ENCODE assay signal across 18 mouse cellular contexts in genomic region chr6:15355852-15356251, GRCm38 (mm10).
DNase-seq lines count a peak whose midpoint lies in the region; ATAC-seq and TF ChIP-seq lines count a peak whose summit lies in the region.
"Had no signal": no experiment of that assay in that cellular context is flagged by ENCODE, and none has a peak within 500 bp of the region (broad histone marks: within the 10 kb centered on the region; RNA-seq: fewer than 3 reads in every experiment).

No protein-coding gene starts in this region.

- H3K9me3 ChIP-seq in lung, embryonic 14.5 days (ENCODE audit: low read depth, low read length) = no peaks in the 10 kb centered on the region
- H3K9me3 ChIP-seq: hindbrain, embryonic 15.5 days; kidney, embryonic 15.5 days; limb, embryonic 15.5 days; lung, embryonic 15.5 days had no signal

- H3K27me3 ChIP-seq in lung, embryonic 14.5 days (ENCODE audit: insufficient read depth, low read length) = no peaks in the 10 kb centered on the region
- H3K27me3 ChIP-seq: hindbrain, embryonic 15.5 days; kidney, embryonic 15.5 days; limb, embryonic 15.5 days; lung, embryonic 15.5 days had no signal

- no peak overlapping the region for H3K27ac ChIP-seq in gastrocnemius, adult 2 months
- H3K27ac ChIP-seq in lung, embryonic 14.5 days (ENCODE audit: low read depth) = no peak overlapping the region
- H3K27ac ChIP-seq: hindbrain, embryonic 15.5 days; kidney, embryonic 15.5 days; limb, embryonic 15.5 days; lung, embryonic 15.5 days had no signal

- H3K4me3 ChIP-seq in gastrocnemius, adult 2 months = no peak overlapping the region
- H3K4me3 ChIP-seq in lung, embryonic 14.5 days (ENCODE audit: low read depth, low read length) = no peak overlapping the region
- H3K4me3 ChIP-seq: hindbrain, embryonic 15.5 days; kidney, embryonic 15.5 days; limb, embryonic 15.5 days; lung, embryonic 15.5 days had no signal

- intact Hi-C loops in gastrocnemius, adult 2 months (cut with DNase I) = no loop called here
- intact Hi-C loops in gastrocnemius, postnatal 14 days (cut with DNase I; ENCODE audit: low total_unique reads) = no loop called here

- WGBS in lung, embryonic 14.5 days = 69% methylated on average over 4 of the region's 4 CpGs

- H3K4me1 ChIP-seq in lung, embryonic 14.5 days (ENCODE audit: insufficient read depth) = no peaks in the 10 kb centered on the region
- H3K4me1 ChIP-seq: hindbrain, embryonic 15.5 days; kidney, embryonic 15.5 days; limb, embryonic 15.5 days; lung, embryonic 15.5 days had no signal

- no peak overlapping the region for H3K4me2 ChIP-seq in lung, embryonic 14.5 days
- H3K4me2 ChIP-seq: hindbrain, embryonic 15.5 days; kidney, embryonic 15.5 days; limb, embryonic 15.5 days; lung, embryonic 15.5 days had no signal

- no peak for DNase-seq in gastrocnemius, adult 2 months
- DNase-seq in gastrocnemius, postnatal 14 days = no peak
- DNase-seq in lung, embryonic 14.5 days = no peak
- DNase-seq in lung, adult 18-20 months = no peak
- peak; percentile 41 for DNase-seq in ES-CJ7 (ENCODE audit: low read depth, low spot score)
- peak; percentile 12 for DNase-seq in induced T-regulatory cell, adult 2 months (ENCODE audit: low read depth)
- DNase-seq: adrenal gland, postnatal 10 days; cerebellum, adult 9-10 months; heart, adult 18-20 months; heart, postnatal 10 days; retina, postnatal 1 day; thymus, postnatal 14 days had no signal

- peak; percentile 16; the same call in 1 of the 2 replicates for TF ChIP-seq CTCF in gastrocnemius, adult 2 months (IDR thresholded peaks at IDR 0.05)
- peak; percentile 29 for TF ChIP-seq CTCF in lung, embryonic 14.5 days (IDR thresholded peaks at IDR 0.05; ENCODE audit: low read depth)

- H3K36me3 ChIP-seq in lung, embryonic 14.5 days (ENCODE audit: insufficient read depth) = no peaks in the 10 kb centered on the region
- H3K36me3 ChIP-seq: hindbrain, embryonic 15.5 days; kidney, embryonic 15.5 days; limb, embryonic 15.5 days; lung, embryonic 15.5 days had no signal

- ATAC-seq in lung, embryonic 14.5 days (ENCODE audit: insufficient read depth) = no peak
- ATAC-seq in megakaryocyte, adult 5-6 weeks (ENCODE audit: poor library complexity, severe bottlenecking) = no peak
- ATAC-seq: forebrain, embryonic 14.5 days had no signal

- H3K9ac ChIP-seq in lung, embryonic 14.5 days = no peak overlapping the region
- H3K9ac ChIP-seq: hindbrain, embryonic 15.5 days; kidney, embryonic 15.5 days; limb, embryonic 15.5 days; lung, embryonic 15.5 days had no signal

Comparison
In these comparisons a context has a peak if more than half of its experiments do, and no peak if none do; other contexts are left out.
1. DNase-seq: peak in ES-CJ7 (single experiment) and induced T-regulatory cell, adult 2 months (single experiment); none in gastrocnemius, adult 2 months (single experiment), gastrocnemius, postnatal 14 days (single experiment), lung, embryonic 14.5 days (single experiment) and lung, adult 18-20 months (0 of 2).